Mouse (Mus musculus) MEL-GATA-1-ER (cell line): Measurements from ENCODE around the gene Relb.

ENCODE experiments used
- DNase-seq: peaks from one replicate; pipeline ENCODE4 v3.0.0-alpha.2; 2012; ENCODE audit warnings: low read depth; ENCODE audit errors: extremely low read depth

The Relb gene

DNA sequence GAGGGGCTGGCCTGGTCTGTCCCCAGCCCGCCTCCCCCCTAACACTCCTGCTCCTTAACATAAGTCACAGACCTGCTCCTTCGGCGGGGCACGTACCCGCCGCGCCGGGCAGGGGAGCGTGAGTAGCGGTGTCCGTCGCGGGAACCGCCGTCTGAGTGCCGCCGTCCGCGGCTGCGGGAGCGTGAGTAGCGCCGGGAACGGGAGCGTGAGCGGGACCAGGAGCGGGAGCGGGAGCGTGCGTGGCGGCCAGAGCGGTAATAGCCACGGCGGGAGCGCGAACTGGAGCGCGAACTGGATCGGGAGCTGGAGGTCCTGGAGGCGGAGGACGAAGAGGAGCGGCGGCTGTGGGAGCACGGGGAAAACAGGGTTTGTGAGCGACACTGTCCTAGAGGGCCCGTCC, 43.0 kb downstream of the Relb start:
- no peak for DNase-seq

- DNase-seq = no peak
Measured at GRCm38 (mm10) chr7:19580634-19581033, 48.6 kb downstream of the Relb start.

GRCm38 (mm10) chr7:19579751-19580150, 49.5 kb downstream of the Relb start:
- no peak for DNase-seq

GRCm38 (mm10) chr7:19578436-19578835, 50.8 kb downstream of the Relb start:
- no peak for DNase-seq

GRCm38 (mm10) chr7:19577877-19578414, 51.3 kb downstream of the Relb start:
- DNase-seq = peak; percentile 66

DNA sequence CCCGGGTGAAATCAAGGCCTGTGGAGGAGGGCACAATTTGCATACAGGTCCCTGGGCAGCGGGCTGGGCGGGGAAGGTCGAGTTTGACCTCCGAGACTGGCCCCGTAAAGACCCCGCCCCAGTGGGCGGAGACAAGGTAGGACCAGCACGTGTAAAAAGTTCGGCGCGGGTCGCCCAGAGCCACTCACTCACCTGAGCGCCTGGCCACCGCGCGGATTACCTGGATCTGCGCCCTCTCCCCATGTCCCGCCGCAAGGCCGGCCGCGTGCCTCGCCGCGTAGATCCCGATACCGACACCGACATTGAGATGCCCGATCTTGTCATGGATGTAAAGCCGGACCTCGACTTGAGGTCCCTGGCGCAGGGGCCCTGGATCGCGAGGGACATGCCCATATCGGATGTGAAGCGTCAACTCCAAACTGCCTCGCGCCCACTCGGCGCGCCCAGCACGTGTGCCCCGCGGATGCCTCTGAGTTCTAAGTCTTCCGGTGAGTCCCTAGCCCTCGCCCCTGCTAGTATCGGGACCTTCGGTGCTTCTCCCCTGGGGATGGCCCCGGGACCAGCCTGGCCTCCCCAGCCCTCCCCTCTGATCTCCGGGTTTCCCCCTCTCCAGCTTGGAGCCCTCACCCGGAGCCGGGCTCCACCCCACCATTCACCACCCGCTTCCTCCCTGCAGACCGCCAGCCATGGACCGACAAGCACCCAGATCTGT, 51.9 kb downstream of the Relb start, which contains the start of the genes Zfp296 and Gemin7:
Gene Zfp296 (plus strand): TSS at position 147 of the 712 bp plus-strand sequence.
Gene Gemin7 (minus strand): TSS at position 455 of the 712 bp plus-strand sequence.
- peak; percentile 10 for DNase-seq

GRCm38 (mm10) chr7:19575559-19575958, 53.7 kb downstream of the Relb start:
- no peak for DNase-seq

DNA sequence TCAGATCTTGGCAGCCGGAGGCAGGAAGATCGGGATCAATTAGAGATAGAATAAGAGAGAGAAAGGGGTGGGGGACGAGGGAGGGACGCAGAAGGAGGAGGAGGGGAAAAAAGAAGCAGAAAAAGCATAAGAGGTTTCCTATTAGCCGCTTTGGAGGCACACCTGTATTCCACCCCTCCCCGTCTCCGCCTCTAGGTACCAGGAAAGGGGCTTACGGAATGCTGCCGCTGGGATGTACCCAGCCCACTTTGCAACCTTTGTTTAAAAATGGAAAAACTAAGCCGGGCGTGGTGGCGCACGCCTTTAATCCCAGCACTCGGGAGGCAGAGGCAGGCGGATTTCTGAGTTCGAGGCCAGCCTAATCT, 55.5 kb downstream of the Relb start:
- DNase-seq = no peak

GRCm38 (mm10) chr7:19572926-19573775, 56.1 kb downstream of the Relb start:
- DNase-seq = peak; percentile 43

- DNase-seq = no peak
Measured at GRCm38 (mm10) chr7:19569647-19570046, 59.6 kb downstream of the Relb start.

DNA sequence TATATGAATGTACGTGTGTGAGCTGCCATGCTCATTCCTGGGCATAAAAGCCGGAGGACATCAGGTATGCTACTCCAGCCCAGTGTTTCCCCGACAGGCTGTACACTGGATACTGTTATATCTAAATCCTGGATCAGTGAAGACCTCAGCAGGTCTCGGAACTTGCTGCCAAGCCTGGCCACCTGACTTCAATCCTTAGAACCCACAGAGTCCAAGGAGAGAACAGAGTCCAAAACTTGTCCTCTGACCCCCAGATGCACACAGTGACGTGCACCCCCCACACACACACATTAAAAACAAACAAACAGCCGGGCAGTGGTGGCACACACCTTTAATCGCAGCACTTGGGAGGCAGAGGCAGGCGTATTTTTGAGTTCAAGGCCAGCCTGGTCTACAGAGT, 61.8 kb downstream of the Relb start:
- no peak for DNase-seq

- no peak for DNase-seq
Measured at GRCm38 (mm10) chr7:19565803-19566202, 63.4 kb downstream of the Relb start.

GRCm38 (mm10) chr7:19564455-19564854, 64.8 kb downstream of the Relb start:
- peak; percentile 28 for DNase-seq

DNA sequence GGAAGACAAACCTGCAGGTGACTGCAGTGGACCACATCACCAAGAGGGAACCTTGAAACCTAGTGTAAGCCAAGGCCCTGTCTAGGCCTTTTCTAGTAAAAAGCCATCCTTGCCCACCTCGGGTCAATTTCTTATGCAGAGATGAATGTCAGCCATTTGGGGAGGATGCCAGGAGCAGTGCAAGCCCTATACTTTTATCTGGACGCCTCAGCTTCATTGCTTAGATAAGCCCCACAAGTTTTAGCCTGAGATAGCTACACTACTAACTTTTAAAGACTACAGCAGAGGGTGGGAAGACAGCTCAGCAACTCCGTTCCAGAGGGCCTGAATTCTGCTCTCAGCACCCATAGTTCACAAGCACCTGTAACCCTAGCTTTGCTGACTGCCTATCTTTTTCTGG, 65.4 kb downstream of the Relb start:
- peak; percentile 63 for DNase-seq

DNA sequence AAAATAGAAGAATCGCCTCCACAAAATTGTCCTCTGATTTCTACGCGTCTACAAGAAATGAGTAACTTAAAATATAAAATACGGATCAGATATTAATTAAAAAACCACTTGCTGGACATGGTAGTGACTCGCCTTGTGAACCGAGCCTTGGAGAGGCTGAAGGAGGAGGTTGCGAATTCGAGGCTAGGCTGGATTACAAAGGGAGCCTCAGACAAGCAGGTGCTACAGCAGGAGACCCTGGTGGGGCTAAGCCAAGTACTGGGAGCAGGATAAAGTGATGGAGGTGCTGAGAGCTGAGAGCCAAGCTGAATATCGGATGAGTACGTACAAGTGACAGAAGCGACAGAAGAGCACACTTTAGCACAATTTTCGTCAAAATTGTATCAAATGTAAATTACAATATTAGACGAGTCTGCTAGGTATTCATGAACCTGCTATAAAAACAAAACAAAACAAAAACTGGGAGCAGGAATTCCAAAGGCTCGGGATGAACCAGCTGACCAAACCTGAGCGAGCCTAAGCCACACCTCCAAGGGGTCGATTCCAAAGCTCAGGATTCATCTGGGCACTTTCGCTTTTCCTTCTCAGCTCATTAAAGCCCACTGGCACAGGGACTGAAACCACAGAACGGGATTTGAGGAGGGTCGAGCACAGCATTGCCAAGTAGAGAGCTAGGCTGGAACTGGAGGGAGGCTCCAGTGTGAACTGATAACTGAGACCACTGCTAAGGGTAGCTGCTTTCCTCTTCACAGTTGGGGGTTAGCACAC, 66.4 kb downstream of the Relb start, which contains the start of gene Ppp1r37:
Gene Ppp1r37 (minus strand): TSS at position 434 of the 768 bp plus-strand sequence.
- no peak for DNase-seq

DNA sequence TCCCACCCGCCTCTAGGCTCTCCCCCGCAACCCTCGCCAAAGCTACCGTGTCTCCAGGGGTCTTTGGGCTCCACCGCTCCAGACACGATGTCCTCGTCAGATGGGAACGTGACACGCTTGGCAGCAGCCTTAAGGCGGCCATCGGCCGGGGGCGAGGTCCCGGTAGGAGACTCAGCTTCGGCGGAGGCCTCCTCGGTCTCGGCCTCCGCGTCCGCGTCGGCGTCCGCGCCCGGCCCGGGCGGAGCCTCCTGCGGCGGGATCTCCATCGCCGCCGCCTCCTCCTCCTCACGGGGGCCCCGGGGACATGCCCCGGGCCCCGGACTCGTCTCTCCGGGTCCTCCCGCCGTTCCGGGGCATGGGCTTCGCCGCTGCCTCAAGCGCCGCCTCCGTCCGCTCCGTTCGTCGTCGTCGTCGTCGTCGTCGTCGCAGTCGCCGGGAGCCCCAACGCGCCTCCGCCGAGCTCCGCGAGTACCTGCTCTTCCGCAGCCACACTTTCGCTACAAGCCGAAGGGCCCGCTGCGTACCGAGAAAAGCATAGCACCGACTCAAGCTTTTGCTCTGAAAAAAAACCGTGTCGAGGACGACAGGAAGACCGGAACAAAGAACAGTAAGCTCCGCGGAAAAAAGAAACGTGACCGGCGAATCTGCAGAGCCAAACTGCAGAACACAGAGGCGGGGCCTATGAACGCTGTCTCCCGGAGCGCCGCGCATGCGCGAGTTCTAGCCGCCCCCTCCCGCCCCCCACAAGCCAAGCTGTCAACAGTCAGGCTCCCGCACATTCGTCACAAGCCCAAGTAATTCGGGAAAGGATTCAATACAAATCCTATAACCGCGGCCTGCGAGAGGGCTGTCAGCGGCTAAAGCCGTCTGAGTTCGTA, 67.2 kb downstream of the Relb start:
- peak; percentile 86 for DNase-seq

GRCm38 (mm10) chr7:19561431-19561764, 67.8 kb downstream of the Relb start:
- DNase-seq = no peak

GRCm38 (mm10) chr7:19560491-19561260, 68.6 kb downstream of the Relb start:
- no peak for DNase-seq

- DNase-seq = no peak
Measured at GRCm38 (mm10) chr7:19558965-19559364, 70.3 kb downstream of the Relb start.
